Mouse (Mus musculus) limb, embryonic 14.5 days (tissue): ENCODE measurements at regions not wholly inside any gene's neighbourhood (a gene's known extent, or its start where the extent isn't known, plus 50 kb on each side); places are given as distances from the start of the nearest gene placed in this dataset.

Experiments
- ATAC-seq: fragments of 200-750 bp; cut with Nextera tagmentation; 2 replicates; pipeline ENCODE4 v1.8.0; 2017; ENCODE audit warnings: low read depth, moderate number of reproducible peaks, moderate TSS enrichment; ENCODE audit not compliant: low FRiP score
- DNase-seq: peaks from one replicate; pipeline ENCODE4 v3.0.0-alpha.2; 2015; ENCODE audit warnings: low spot score
- H3K27ac ChIP-seq: fragments of 300-500 bp; sonication (generic); replicated peaks from 2 replicates; pipeline ENCODE4 v1.5.1; 2014; ENCODE audit warnings: low read depth, mild to moderate bottlenecking, low read length, moderate library complexity, mixed read lengths
- H3K27me3 ChIP-seq: fragments of 300-500 bp; sonication (generic); 2 replicates; pipeline ENCODE4 v1.6.1; 2014; ENCODE audit warnings: low read length, mixed read lengths; ENCODE audit not compliant: control insufficient read depth, insufficient read depth
- H3K36me3 ChIP-seq: fragments of 300-500 bp; sonication (generic); 2 replicates; pipeline ENCODE4 v1.6.1; 2014; ENCODE audit warnings: mild to moderate bottlenecking, low read length, moderate library complexity, mixed read lengths; ENCODE audit not compliant: control insufficient read depth, insufficient read depth
- H3K4me1 ChIP-seq: fragments of 300-500 bp; sonication (generic); 2 replicates; pipeline ENCODE4 v1.6.1; 2014; ENCODE audit warnings: antibody characterized with exemption, low read length, mixed read lengths; ENCODE audit not compliant: control insufficient read depth, insufficient read depth
- H3K4me2 ChIP-seq: fragments of 300-500 bp; sonication (generic); replicated peaks from 2 replicates; pipeline ENCODE4 v1.6.1; 2014; ENCODE audit warnings: low read depth, mild to moderate bottlenecking, low read length, moderate library complexity; ENCODE audit not compliant: severe bottlenecking
- H3K4me3 ChIP-seq: fragments of 300-500 bp; sonication (generic); replicated peaks from 2 replicates; pipeline ENCODE4 v1.5.1; 2014; ENCODE audit warnings: low read length
- H3K9ac ChIP-seq: fragments of 300-500 bp; sonication (generic); 2 replicates; pipeline ENCODE4 v1.6.1; 2014; ENCODE audit warnings: mild to moderate bottlenecking, low read depth, low read length, moderate library complexity; ENCODE audit not compliant: severe bottlenecking
- H3K9me3 ChIP-seq: fragments of 300-500 bp; sonication (generic); 2 replicates; pipeline ENCODE4 v1.6.1; 2016; ENCODE audit warnings: low read length; ENCODE audit not compliant: control insufficient read depth
- POLR2A ChIP-seq: fragments of 200-500 bp; IDR thresholded peaks from 2 replicates; pipeline ENCODE4 v1.8.0; 2012; ENCODE audit warnings: inconsistent platforms, mild to moderate bottlenecking, moderate library complexity, borderline replicate concordance; ENCODE audit not compliant: insufficient read depth, insufficient read length; ENCODE audit errors: extremely low read depth
- WGBS: fragments of 180-500 bp; shearing (Covaris S2); extraction: QIAGEN DNeasy Blood & Tissue Kit; methylation state at CpG from one replicate; pipeline ENCODE4 v1.1.7; 2014; 5-methylcytosine and 5-hydroxymethylcytosine counted together

DNA sequence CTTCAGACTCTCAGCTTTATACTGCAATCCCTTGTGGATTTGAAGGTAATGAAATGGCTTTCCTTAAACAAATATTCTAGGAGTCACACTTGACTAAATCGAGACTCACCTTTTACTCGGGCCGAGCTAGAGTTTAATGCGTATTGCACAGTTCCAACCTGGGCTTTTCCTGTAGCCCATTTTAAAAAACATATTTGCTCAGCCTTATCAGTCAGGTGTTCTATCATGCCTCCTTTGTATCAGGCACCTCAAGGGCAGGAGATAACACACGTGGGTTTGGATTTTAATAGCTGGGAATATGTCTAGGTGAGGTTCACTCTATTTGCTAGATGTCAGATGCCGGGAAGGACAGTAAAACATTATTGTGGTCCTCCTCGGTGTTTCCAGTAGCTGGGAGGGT is 193.7 kb downstream of the Snx10 start:
- Histone ChIP-seq H3K9ac (no peak overlapping the region), H3K9me3 (no peaks in the 10 kb centered on the region), H3K27ac (no peak overlapping the region), H3K4me2 (no peak overlapping the region), H3K4me3 (no peak overlapping the region), H3K36me3 (no peaks in the 10 kb centered on the region), H3K4me1 (no peaks in the 10 kb centered on the region; the same call in 1 of the 2 replicates), H3K27me3 (no peaks in the 10 kb centered on the region)
- no peak for TF ChIP-seq POLR2A
- DNase-seq (no peak), ATAC-seq (no peak)
- WGBS = 75% methylated on average over 7 of the region's 7 CpGs

DNA sequence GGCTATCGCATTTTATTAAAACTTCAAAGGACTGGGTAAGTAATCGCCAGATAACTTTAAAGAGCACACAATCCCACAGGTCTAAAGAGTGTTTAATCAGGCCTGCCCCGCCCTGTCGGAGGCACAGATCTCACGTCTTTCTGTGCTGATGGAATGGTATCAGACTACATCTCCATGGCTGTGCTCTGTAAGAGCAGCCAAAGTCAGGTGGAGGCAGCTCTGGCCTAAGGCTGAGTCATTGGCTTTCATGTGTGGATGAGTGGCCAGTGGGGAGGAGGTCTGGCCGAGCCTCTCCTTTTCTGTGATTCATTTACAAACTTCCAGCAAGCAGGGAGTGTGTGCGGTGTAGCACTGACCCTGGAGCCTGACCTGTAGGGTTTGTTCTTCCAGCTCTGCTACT is 197.0 kb downstream of the Snx10 start:
- DNase-seq (no peak), ATAC-seq (no peak)
- H3K27me3 ChIP-seq = no peaks in the 10 kb centered on the region
- no peaks in the 10 kb centered on the region for H3K9me3 ChIP-seq
- H3K4me1 ChIP-seq = no peaks in the 10 kb centered on the region
- no peak overlapping the region for H3K4me3 ChIP-seq
- H3K36me3 ChIP-seq = no peaks in the 10 kb centered on the region
- TF ChIP-seq POLR2A = no peak
- no peak overlapping the region for H3K4me2 ChIP-seq
- H3K27ac ChIP-seq = no peak overlapping the region
- WGBS = 63% methylated on average over 7 of the region's 7 CpGs
- H3K9ac ChIP-seq = no peak overlapping the region

DNA sequence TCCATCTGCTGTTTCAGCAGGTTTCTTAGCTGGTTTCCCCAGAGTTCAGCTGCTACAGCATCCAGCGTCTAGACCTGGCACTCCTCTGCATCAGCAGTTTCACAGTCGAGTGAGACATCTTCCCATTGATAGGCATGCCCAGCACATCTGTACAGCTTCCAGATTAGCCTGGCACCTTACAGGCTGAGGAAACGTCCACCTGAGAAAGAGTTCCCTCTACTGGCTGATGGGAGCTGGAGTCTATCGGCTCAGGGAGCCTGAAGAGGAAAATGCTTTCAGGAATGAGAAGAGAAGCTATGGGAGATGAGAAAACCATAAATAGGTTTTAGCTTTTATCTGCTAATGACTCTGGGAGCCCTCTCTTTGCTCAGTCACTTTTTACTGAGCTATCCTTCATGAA is 199.4 kb downstream of the Snx10 start:
- Histone ChIP-seq H3K9ac (no peak overlapping the region), H3K4me3 (no peak overlapping the region), H3K4me2 (no peak overlapping the region), H3K9me3 (no peaks in the 10 kb centered on the region), H3K27me3 (no peaks in the 10 kb centered on the region), H3K4me1 (no peaks in the 10 kb centered on the region), H3K27ac (no peak overlapping the region), H3K36me3 (no peaks in the 10 kb centered on the region)
- no peak for TF ChIP-seq POLR2A
- ATAC-seq = no peak
- no peak for DNase-seq
- WGBS = 46% methylated on average over 4 of the region's 4 CpGs

DNA sequence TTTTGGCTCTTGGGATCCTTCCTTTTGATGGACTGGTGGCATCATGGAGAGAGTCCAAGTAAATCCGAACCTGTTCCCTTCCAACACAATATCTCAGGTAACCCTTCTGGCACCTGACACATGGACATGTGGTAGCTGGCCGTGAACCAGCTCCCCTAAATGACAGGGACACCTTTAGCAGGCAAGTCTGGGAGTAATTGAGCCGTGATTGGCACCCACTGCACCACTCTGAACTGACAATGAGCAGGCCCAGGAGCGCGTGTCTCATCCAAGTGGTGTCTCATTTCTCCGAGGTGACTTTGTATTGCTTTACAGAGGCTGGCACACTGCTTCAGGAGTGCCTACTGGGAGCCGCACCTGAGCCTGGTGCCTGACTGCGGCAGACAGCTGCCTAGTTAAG is 203.5 kb downstream of the Snx10 start:
- ATAC-seq = no peak
- no peaks in the 10 kb centered on the region for H3K36me3 ChIP-seq
- no peaks in the 10 kb centered on the region for H3K27me3 ChIP-seq
- no peak for TF ChIP-seq POLR2A
- H3K4me2 ChIP-seq = no peak overlapping the region
- no peak for DNase-seq
- no peak overlapping the region for H3K9ac ChIP-seq
- H3K9me3 ChIP-seq = no peaks in the 10 kb centered on the region
- peaks cover 9% of the 10 kb centered on the region; the same call in 1 of the 2 replicates for H3K4me1 ChIP-seq
- H3K27ac ChIP-seq = no peak overlapping the region
- WGBS = 79% methylated on average over 8 of the region's 8 CpGs
- no peak overlapping the region for H3K4me3 ChIP-seq

DNA sequence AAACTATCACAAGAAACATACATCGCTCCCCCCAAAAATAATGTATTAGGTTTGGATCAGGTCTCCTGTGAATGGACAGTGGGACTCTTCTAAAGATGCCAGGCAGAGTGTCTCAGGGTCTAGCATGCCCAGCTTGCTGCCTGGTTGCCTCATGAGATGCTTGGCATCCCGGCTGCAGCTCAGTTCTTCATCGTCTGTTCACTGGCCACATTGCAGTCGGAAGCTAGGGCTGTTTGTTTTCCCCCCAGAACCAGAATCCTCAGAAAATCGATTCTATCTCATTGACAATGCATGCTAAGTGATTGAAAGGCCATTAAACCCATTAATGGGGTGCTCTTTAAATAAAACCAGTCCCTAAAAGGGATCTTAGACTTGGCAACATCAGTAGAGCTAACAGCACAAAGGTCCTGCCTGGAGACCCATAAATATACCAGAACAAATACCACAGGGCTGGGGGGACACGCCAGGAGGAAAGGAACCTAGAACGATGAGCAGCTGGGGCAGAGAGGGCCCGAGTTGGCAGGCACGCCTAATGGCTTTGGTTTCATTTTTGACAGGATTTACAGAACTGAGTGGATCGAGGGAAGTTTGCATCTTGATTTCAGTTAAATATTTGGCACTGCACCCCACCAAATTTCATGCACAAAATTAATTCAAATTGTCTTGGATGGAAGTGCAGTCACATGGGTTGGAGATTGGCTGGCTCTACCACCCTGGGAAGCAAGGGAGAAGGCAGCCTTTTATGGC is 205.3 kb downstream of the Snx10 start:
- Histone ChIP-seq H3K4me1 (peaks cover 17% of the 10 kb centered on the region; the same call in 1 of the 2 replicates), H3K27me3 (no peaks in the 10 kb centered on the region), H3K36me3 (no peaks in the 10 kb centered on the region), H3K9ac (no peak overlapping the region), H3K9me3 (no peaks in the 10 kb centered on the region), H3K4me3 (no peak overlapping the region), H3K27ac (no peak overlapping the region), H3K4me2 (no peak overlapping the region)
- no peak for TF ChIP-seq POLR2A
- 58% methylated on average over 10 of the region's 10 CpGs for WGBS
- ATAC-seq (no peak), DNase-seq (no peak)
